Mouse (Mus musculus) thymus, postnatal 10 days (tissue): ENCODE measurements around the gene Aqp3.
A peak's percentile ranks its signal among the peaks of the same experiment; 100 is the strongest.

Experiments used
- DNase-seq, 2 experiments: peaks; one replicate each; pipeline ENCODE4 v3.0.0; 2021; ENCODE audit warnings: low spot score in 2 of 2

Gene Aqp3

DNA sequence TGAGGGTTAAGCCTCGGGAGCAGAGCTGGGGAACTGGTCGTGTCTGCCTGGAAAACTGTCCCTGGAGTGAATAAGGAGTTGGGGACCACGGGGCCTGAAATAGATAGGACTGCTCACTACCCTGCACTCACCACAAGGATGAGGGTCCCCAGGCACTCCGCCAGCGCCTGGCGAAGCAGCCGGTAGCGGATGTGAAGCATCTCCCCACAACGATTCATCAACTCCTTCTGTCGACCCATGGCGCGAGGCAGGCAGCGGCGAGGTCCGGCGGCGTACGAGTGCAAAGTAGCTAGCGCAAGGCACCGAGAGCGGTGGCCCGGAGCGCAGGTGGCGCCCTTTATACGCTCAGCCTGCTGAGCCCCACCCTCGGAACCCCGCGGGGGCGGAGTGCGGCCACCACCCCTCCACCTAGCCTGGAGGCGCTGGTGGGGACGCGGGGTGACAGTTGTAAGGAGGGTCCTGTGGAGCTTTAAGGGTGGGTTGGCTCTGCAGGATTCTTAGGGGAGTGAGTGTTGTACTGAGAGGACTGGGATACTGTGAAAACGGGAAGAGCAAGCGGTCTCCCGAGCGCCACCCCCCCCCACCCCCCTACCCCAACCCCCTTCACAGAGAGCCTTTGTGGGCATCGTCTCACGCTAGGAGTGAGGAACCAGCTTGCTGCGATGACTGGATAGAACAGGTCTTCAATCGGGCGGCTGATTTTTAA, at the start of gene Aqp3:
Gene Aqp3, minus strand, starts transcription at position 313 of the 706 bp plus-strand sequence.
- DNase-seq = peak; percentile 40 to 52

- no peak for DNase-seq
Measured at GRCm38 (mm10) chr4:41142601-41143000, 44.6 kb upstream of the Aqp3 start.

DNA sequence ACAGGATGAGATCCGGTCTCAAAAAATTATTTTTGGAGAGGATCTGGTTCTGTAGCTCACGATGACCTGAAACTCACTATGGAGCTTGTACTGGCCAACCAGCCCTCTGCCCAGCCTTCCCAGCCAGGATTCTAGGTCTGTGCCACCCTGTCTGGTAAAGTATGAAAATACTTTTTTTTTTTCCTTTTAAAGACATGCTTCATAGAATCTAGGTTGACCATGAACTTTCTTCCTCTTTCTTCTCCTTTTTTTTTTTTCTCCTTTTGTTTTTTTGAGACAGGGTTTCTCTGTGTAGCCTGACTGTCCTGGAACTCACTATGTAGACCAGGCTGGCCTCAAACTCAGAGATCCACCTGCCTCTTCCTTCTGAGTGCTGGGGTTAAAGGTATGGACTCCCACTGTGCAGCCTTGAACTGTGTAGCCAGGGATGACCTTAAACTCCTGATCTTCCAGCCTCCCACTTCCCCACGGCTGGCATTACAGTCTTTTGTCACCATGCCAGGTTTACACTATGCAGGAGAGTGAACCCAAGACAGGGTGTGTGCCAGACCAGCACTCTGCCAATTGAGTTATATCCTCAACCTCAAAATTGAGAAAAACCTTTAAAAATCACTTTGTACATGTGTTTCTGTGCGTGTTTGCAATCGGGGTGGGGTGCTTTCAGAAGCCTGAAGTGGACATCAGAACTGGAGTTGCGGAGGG, 42.3 kb upstream of the Aqp3 start:
- DNase-seq = no peak

GRCm38 (mm10) chr4:41136811-41137210, 38.8 kb upstream of the Aqp3 start:
- no peak for DNase-seq

GRCm38 (mm10) chr4:41136454-41136805, 38.4 kb upstream of the Aqp3 start:
- no peak for DNase-seq

DNA sequence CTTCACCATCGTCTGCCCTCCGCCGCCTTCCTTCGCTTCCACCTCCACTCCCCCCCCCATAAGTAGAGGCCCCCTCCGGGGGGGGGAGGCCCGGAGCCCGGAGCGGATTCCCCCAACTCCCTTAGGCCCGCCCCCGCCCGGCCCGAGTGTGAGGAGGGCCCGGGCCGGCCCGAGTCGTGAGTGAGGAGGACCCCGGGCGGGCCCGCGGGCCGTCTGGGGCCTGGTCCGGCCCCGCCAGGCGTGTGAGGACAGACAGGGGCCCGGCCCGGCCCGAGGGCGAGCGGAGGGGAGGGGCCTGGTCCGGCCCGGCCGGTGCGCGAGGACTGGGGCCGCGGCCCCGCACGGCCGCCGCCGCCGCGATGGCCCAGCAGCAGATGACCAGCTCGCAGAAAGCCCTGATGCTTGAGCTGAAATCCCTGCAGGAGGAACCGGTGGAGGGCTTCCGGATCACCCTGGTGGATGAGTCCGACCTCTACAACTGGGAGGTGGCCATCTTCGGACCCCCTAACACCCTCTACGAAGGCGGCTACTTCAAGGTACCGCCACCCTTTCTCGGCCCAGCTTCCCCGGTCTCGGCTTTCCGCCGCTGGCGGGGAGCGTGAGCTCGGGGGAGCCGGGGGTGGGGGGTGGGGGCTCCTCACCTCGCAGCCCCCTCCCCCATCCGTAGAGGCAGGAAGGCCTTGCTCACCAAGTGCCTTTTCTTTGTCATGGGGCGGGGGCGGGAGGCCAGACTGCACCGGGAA, 37.9 kb upstream of the Aqp3 start, which contains the start of gene Ube2r2:
Gene Ube2r2, plus strand, starts transcription at position 33 of the 743 bp plus-strand sequence.
- peak; percentile 51 to 61 for DNase-seq

DNA sequence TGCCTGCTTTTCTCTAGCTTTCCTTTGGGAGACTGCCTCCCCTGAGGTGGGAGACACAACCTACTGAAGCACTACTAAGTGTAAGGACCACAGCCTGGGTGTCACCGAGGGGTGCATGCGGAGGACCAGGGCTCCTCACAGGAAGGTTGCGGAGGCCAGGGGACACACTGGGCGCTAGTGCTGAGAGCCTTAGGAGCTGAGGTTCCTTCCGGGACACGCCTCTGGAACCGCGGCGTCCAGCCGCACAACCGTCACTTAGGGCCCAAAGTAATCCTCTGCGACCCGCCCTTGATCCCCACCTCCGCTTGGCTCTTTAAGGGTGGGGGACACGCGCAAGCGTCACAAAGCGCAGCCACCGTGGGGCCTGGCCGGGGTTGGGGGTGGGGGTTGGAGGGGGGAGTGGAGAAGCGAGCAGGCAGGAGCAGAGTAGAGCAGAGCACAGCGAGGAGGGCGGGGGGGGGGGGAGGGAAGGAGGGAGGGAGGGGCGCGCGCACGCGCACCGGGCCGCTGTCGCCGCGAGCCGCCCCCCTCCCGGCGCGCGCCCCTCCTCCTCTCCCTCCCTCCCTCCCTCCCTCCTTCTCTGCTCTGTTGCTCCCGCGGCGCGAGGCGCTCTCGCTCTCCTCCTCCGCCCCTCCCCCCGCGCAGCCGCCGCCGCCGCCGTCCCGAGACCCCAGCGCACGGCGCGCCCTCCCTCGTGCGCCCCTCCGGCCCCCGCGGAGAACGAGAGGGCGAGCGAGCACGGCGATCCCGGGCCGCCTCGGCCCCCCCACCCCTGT, 37.1 kb upstream of the Aqp3 start:
- DNase-seq = peak; percentile 81 to 88

- no peak for DNase-seq
Measured at GRCm38 (mm10) chr4:41133529-41134291, 35.7 kb upstream of the Aqp3 start.

- no peak for DNase-seq
Measured at GRCm38 (mm10) chr4:41132471-41132870, 34.5 kb upstream of the Aqp3 start.

GRCm38 (mm10) chr4:41129836-41130235, 31.9 kb upstream of the Aqp3 start:
- no peak for DNase-seq

DNA sequence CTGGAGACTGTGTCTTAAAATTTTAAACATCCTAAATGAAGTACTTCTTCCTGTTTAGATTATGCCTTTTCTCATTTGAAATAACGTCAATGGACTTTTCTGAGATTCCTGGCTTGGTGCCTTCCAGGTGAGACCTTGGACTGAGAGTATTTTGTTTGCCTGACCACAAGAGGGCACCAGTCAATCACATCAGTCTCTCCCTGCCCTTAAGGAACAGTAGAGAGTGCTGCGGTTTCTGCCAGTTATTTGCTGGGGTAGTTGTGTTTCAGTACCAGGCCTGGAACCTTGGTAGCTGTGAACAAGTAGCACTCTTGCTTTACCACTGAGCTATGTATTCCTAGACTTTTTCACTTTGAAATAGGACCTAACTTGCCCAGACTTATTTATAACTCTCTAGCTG, 31.4 kb upstream of the Aqp3 start:
- peak; percentile 44 to 72 for DNase-seq

GRCm38 (mm10) chr4:41124180-41124951, 26.4 kb upstream of the Aqp3 start, which contains the start of gene Nol6:
TSS of gene Nol6 (minus strand) at chr4:41124455.
- DNase-seq = peak; percentile 95 to 97

DNA sequence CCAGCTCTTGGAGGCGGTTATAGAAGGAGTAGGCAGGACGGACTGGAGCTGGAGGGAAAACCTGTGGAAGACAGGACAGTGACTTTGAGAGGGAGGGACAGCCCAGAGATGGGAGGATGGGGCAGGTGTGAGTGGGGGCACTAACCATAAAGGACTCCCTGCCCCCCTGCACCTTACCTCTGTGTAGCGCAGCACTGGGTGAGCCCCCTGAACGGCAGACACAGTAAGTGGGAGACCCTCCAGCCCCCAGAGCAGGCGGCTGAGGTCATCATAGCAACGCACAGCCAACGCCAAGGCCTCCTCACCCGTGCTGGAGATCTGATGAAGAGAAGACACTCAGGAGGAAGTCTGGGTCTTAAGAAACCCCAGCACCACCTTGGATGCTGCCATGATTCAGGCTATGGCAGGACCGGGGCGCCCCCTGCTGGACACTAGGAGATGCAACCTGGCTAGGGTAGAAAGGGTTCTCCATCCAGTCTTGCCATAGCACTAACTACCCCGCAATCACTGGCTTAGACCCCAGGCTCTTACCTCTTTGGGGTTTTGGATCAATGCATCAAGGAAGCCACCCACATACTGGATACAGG, 20.8 kb upstream of the Aqp3 start:
- peak; percentile 27 to 76 for DNase-seq

GRCm38 (mm10) chr4:41116817-41117216, 18.8 kb upstream of the Aqp3 start:
- DNase-seq = no peak

GRCm38 (mm10) chr4:41115793-41116192, 17.8 kb upstream of the Aqp3 start:
- DNase-seq = no peak

DNA sequence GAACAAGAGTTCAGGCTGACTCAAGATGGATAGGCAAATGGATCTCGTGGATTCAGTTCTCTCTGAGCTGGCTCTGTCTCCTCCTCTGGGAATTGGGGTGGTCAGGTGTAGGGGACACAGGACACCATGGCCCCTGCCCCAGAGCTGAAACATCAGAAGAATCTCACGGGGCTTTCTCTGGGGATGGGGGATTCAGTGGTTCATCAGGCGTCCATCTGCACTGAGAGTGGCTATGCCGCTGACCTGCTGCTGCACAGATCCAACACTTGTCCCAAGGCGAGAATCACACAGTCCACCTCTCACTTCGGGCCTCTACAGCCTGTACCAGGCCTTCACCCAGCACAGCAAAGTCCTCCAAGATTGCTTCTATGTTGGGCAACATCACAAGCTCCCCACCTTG, 17.1 kb upstream of the Aqp3 start:
- DNase-seq = no peak

GRCm38 (mm10) chr4:41114358-41115070, 16.5 kb upstream of the Aqp3 start:
- no peak for DNase-seq

- DNase-seq = no peak
Measured at GRCm38 (mm10) chr4:41108717-41109425, 10.9 kb upstream of the Aqp3 start.

DNA sequence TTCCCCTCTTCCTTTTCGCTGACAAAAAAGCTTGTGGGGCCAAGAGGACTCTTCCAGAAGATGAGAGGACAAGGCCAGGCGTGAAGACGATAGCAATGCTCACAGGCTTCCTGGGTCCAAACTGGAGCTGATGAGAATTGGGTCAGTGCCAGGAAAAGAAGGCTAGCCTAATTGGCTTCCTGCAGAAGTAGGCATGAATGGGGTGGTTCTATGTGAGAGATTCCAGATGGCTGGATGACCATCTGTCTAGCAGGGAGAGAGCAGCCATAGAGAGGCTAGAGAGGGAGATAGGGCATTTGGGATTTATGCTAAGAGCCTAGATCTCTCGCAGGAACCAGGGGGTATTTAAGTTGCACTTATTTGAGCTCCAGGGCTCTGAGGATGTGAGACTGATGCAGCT, 9.5 kb upstream of the Aqp3 start:
- no peak for DNase-seq
